Mouse (Mus musculus): ENCODE data around the gene Psmb10.

- TF ChIP-seq CTCF (IDR thresholded peaks at IDR 0.05; ENCODE audit: control insufficient read depth, insufficient read depth, insufficient replicate concordance, low read depth, low read length) (peak; percentile 85; the same call in 1 of the 2 replicates), POLR2A (IDR thresholded peaks at IDR 0.05; ENCODE audit: control insufficient read depth, low read depth, low read length) (peak; percentile 89)
Measured at GRCm38 (mm10) chr8:105979325-105979724, 41.1 kb upstream of the Psmb10 start, which contains the start of gene Dpep3.

Measured in testis, adult 2 months (tissue).